Comparison of ENCODE assay signal across 8 mouse cellular contexts in the genomic region with DNA sequence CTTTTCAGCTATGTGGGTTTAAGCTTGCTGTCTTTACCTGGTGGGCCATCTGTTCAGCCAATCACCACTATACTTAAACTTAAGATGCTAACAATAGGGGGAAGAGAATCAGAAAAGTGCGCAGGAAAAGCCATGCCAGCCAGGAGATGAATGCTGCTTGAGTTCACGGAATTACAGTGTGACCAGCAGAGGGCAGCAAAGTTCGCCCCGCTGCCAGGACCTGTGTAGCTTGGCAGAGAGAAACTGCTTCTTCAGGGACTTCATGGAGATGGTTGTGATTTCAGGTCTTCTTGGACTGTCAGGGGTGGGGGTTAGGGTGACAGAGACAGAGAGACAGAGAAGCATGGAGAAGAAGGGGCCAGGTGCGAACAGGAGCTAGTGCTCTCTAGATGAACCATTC.
A peak's percentile ranks its signal among the peaks of the same experiment; 100 is the strongest.
DNase-seq lines count a peak whose midpoint lies in the region; ATAC-seq and TF ChIP-seq lines count a peak whose summit lies in the region.

No protein-coding gene starts in this region.

- no peak overlapping the region for H3K4me3 ChIP-seq in C2C12 (ENCODE audit: insufficient read depth, poor library complexity, severe bottlenecking)
- H3K4me3 ChIP-seq in embryonic facial prominence, embryonic 10.5 days = no peak overlapping the region
- no peak overlapping the region for H3K4me3 ChIP-seq in heart, embryonic 11.5 days (ENCODE audit: low read depth, low read length)
- no peak overlapping the region for H3K4me3 ChIP-seq in kidney, embryonic 15.5 days (replicated peaks)
- H3K4me3 ChIP-seq in limb, embryonic 14.5 days (replicated peaks; ENCODE audit: low read length) = no peak overlapping the region
- H3K4me3 ChIP-seq in neural tube, embryonic 11.5 days (ENCODE audit: low read depth, low read length) = no peak overlapping the region

- H3ac ChIP-seq in C2C12 (ENCODE audit: control insufficient read depth, insufficient read length, low read depth) = no peak overlapping the region

- H3K9ac ChIP-seq in heart, embryonic 11.5 days (ENCODE audit: low read depth, low read length) = no peak overlapping the region
- H3K9ac ChIP-seq in kidney, embryonic 15.5 days = no peak overlapping the region
- H3K9ac ChIP-seq in limb, embryonic 14.5 days (ENCODE audit: low read depth, low read length, severe bottlenecking) = no peak overlapping the region
- no peak overlapping the region for H3K9ac ChIP-seq in neural tube, embryonic 11.5 days (ENCODE audit: low read length)

- 12% methylated on average over 5 of the region's 5 CpGs for WGBS in embryonic facial prominence, embryonic 10.5 days
- 12% methylated on average over 5 of the region's 5 CpGs for WGBS in heart, embryonic 11.5 days (ENCODE audit: insufficient replicate concordance)
- WGBS in kidney, embryonic 15.5 days = 12% methylated on average over 5 of the region's 5 CpGs
- 9% methylated on average over 5 of the region's 5 CpGs for WGBS in limb, embryonic 14.5 days
- WGBS in neural tube, embryonic 11.5 days = 11% methylated on average over 5 of the region's 5 CpGs

- 0 out of 2 replicates have a peak, but pooled peaks have one; percentile 35 for ATAC-seq in heart, embryonic 11.5 days (replicated peaks; ENCODE audit: insufficient number of reproducible peaks, low FRiP score, low TSS enrichment)
- peak; percentile 81 for ATAC-seq in kidney, embryonic 15.5 days (replicated peaks; ENCODE audit: low FRiP score)
- peak; percentile 79; the same call in 1 of the 2 replicates for ATAC-seq in limb, embryonic 14.5 days (ENCODE audit: low FRiP score, low read depth)
- peak; percentile 67 for ATAC-seq in neural tube, embryonic 11.5 days (ENCODE audit: insufficient read depth, low FRiP score, low TSS enrichment)

- peak; percentile 83 for TF ChIP-seq CTCF in C2C12 (IDR thresholded peaks at IDR 0.05; ENCODE audit: control insufficient read depth, insufficient read depth, insufficient read length)

- H3K27ac ChIP-seq in embryonic facial prominence, embryonic 10.5 days (replicated peaks) = no peak overlapping the region
- no peak overlapping the region for H3K27ac ChIP-seq in heart, embryonic 11.5 days (ENCODE audit: low read depth, low read length)
- no peak overlapping the region for H3K27ac ChIP-seq in kidney, embryonic 15.5 days
- H3K27ac ChIP-seq in limb, embryonic 14.5 days (replicated peaks; ENCODE audit: low read depth, low read length) = no peak overlapping the region
- no peak overlapping the region for H3K27ac ChIP-seq in neural tube, embryonic 11.5 days (ENCODE audit: low read depth, low read length)

- no peak for TF ChIP-seq POLR2A in limb, embryonic 14.5 days (IDR thresholded peaks at IDR 0.05; ENCODE audit: borderline replicate concordance, extremely low read depth, insufficient read depth, insufficient read length)

- H3K79me3 ChIP-seq in C2C12 (ENCODE audit: low read depth) = no peaks in the 10 kb centered on the region

- no peaks in the 10 kb centered on the region for H3K36me3 ChIP-seq in C2C12 (ENCODE audit: control insufficient read depth, insufficient read depth)
- no peaks in the 10 kb centered on the region for H3K36me3 ChIP-seq in embryonic facial prominence, embryonic 10.5 days (replicated peaks)
- H3K36me3 ChIP-seq in heart, embryonic 11.5 days (ENCODE audit: control insufficient read depth, insufficient read depth, low read length) = no peaks in the 10 kb centered on the region
- no peaks in the 10 kb centered on the region for H3K36me3 ChIP-seq in kidney, embryonic 15.5 days
- no peaks in the 10 kb centered on the region for H3K36me3 ChIP-seq in limb, embryonic 14.5 days (ENCODE audit: control insufficient read depth, insufficient read depth, low read length)
- no peaks in the 10 kb centered on the region for H3K36me3 ChIP-seq in neural tube, embryonic 11.5 days (ENCODE audit: control insufficient read depth, insufficient read depth, low read length)

- no peaks in the 10 kb centered on the region for H3K4me1 ChIP-seq in embryonic facial prominence, embryonic 10.5 days
- H3K4me1 ChIP-seq in heart, embryonic 11.5 days (ENCODE audit: control insufficient read depth, insufficient read depth, low read length) = no peaks in the 10 kb centered on the region
- no peaks in the 10 kb centered on the region for H3K4me1 ChIP-seq in kidney, embryonic 15.5 days
- no peaks in the 10 kb centered on the region for H3K4me1 ChIP-seq in limb, embryonic 14.5 days (ENCODE audit: control insufficient read depth, insufficient read depth, low read length)
- H3K4me1 ChIP-seq in neural tube, embryonic 11.5 days (ENCODE audit: control insufficient read depth, insufficient read depth, low read length) = no peaks in the 10 kb centered on the region

- no peaks in the 10 kb centered on the region for H3K9me3 ChIP-seq in embryonic facial prominence, embryonic 10.5 days
- H3K9me3 ChIP-seq in heart, embryonic 11.5 days (replicated peaks; ENCODE audit: control insufficient read depth, low read length) = no peaks in the 10 kb centered on the region
- no peaks in the 10 kb centered on the region for H3K9me3 ChIP-seq in kidney, embryonic 15.5 days (replicated peaks)
- no peaks in the 10 kb centered on the region for H3K9me3 ChIP-seq in limb, embryonic 14.5 days (ENCODE audit: control insufficient read depth, low read length)
- no peaks in the 10 kb centered on the region for H3K9me3 ChIP-seq in neural tube, embryonic 11.5 days (ENCODE audit: control insufficient read depth, low read length)

- DNase-seq in adrenal gland, postnatal 25 days = peak; percentile 67
- peak; percentile 85 for DNase-seq in embryonic facial prominence, embryonic 10.5 days (ENCODE audit: low spot score)
- peak; percentile 76 for DNase-seq in limb, embryonic 14.5 days (ENCODE audit: low spot score)
- peak; percentile 83 for DNase-seq in neural tube, embryonic 11.5 days (ENCODE audit: low spot score)
- DNase-seq in telencephalon, adult 2 months (ENCODE audit: low read depth, low spot score) = peak; percentile 78

- peaks cover 8% of the 10 kb centered on the region for H3K27me3 ChIP-seq in C2C12 (ENCODE audit: control insufficient read depth, insufficient read depth, insufficient read length)
- H3K27me3 ChIP-seq in embryonic facial prominence, embryonic 10.5 days (replicated peaks; ENCODE audit: low read depth, poor library complexity, severe bottlenecking) = peaks cover 10% of the 10 kb centered on the region; the same call in 1 of the 2 replicates
- no peaks in the 10 kb centered on the region for H3K27me3 ChIP-seq in heart, embryonic 11.5 days (ENCODE audit: control insufficient read depth, insufficient read depth, low read length)
- H3K27me3 ChIP-seq in kidney, embryonic 15.5 days = no peaks in the 10 kb centered on the region; the same call in 1 of the 2 replicates
- H3K27me3 ChIP-seq in limb, embryonic 14.5 days (ENCODE audit: control insufficient read depth, insufficient read depth, low read length) = no peaks in the 10 kb centered on the region
- H3K27me3 ChIP-seq in neural tube, embryonic 11.5 days (ENCODE audit: control insufficient read depth, insufficient read depth, low read length) = no peaks in the 10 kb centered on the region

- no peaks in the 10 kb centered on the region for H3K79me2 ChIP-seq in C2C12 (ENCODE audit: control insufficient read depth, insufficient read depth)

- H3K4me2 ChIP-seq in heart, embryonic 11.5 days = no peak overlapping the region
- H3K4me2 ChIP-seq in kidney, embryonic 15.5 days = no peak overlapping the region
- H3K4me2 ChIP-seq in limb, embryonic 14.5 days (replicated peaks; ENCODE audit: low read depth, low read length, severe bottlenecking) = no peak overlapping the region
- H3K4me2 ChIP-seq in neural tube, embryonic 11.5 days (ENCODE audit: low read depth) = no peak overlapping the region

TF ChIP-seq in C2C12, 6 proteins besides CTCF, POLR2A, EP300 and RAD21:
- no peak for TF ChIP-seq MYOG (IDR thresholded peaks at IDR 0.05; ENCODE audit: control insufficient read depth, extremely low read depth, insufficient read length)
- no peak for TF ChIP-seq USF1 (IDR thresholded peaks at IDR 0.05; ENCODE audit: low read depth)
- no peak for TF ChIP-seq MYOD1 (IDR thresholded peaks at IDR 0.05; ENCODE audit: control insufficient read depth, insufficient read length, low read depth)
- no peak for TF ChIP-seq CEBPB (IDR thresholded peaks at IDR 0.05; ENCODE audit: low read depth)
- no peak for TF ChIP-seq FOSL1 (IDR thresholded peaks at IDR 0.05; ENCODE audit: insufficient read depth, low read length, poor library complexity, severe bottlenecking)
- no peak for TF ChIP-seq MAX (IDR thresholded peaks at IDR 0.05)
